Mouse (Mus musculus): Measurements from ENCODE around the gene Vamp2. TPM values are rescaled to one million over a fixed set of nuclear protein-coding genes. Genes with fewer than 3 reads are reported as not detected.

Gene Vamp2
- total RNA-seq, 1 experiment from 2014 or later = 22.5 TPM

DNA sequence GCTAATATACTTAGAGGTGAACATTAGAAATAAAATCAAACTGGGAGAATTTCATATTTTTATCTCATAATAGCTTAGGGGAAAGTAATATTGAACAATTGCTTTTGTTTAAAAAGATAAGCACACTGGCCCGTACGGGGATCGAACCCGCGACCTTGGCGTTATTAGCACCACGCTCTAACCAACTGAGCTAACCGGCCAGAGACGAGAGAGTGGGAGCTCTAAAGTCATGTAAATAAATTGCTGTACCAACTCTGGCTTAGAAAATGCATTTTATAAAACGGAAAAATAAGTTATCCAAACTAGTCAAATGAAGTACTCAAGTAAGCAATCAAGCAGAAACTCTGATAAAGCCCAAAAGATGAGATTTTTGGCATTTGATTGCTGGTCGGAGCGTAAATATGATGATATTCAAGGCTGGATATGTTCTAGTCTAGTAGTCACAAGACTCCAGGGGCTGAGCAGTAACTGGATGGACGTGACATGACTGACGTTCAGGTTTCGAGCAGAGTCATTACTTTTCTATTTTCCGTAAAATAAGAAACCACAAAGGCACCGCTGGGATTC is 26.0 kb upstream of the Vamp2 start:
- ATAC-seq (replicated peaks in 1 of 2; ENCODE audit: insufficient read depth in 1 of 2, low FRiP score in 2 of 2, low TSS enrichment in 1 of 2, low read depth in 1 of 2, poor library complexity in 2 of 2, severe bottlenecking in 2 of 2) = peak in 1 of 2 experiments; percentile 2; a peak in 2 of 4 replicates

DNA sequence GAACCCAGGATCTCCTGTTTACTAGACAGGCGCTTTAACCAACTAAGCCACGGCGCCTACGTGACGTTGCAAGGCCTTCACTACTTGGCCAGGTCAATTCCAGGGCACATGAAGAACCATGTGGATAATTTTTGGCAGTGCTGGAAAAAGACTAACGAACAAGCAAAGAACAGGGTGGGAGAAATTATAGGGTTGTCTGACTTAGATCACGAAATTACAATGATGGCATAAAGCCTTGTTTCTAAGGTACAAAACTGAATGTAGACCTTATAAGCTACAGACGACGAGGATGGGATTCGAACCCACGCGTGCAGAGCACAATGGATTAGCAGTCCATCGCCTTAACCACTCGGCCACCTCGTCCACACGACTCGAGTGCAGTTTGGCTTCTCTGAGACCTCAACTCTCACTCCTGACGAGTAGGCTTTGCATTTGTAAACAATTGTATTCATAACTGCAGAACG is 25.5 kb upstream of the Vamp2 start:
- peak; percentile 8 to 17; a peak in 3 of 4 replicates for ATAC-seq (replicated peaks in 1 of 2; ENCODE audit: insufficient read depth in 1 of 2, low FRiP score in 2 of 2, low TSS enrichment in 1 of 2, low read depth in 1 of 2, poor library complexity in 2 of 2, severe bottlenecking in 2 of 2)

DNA sequence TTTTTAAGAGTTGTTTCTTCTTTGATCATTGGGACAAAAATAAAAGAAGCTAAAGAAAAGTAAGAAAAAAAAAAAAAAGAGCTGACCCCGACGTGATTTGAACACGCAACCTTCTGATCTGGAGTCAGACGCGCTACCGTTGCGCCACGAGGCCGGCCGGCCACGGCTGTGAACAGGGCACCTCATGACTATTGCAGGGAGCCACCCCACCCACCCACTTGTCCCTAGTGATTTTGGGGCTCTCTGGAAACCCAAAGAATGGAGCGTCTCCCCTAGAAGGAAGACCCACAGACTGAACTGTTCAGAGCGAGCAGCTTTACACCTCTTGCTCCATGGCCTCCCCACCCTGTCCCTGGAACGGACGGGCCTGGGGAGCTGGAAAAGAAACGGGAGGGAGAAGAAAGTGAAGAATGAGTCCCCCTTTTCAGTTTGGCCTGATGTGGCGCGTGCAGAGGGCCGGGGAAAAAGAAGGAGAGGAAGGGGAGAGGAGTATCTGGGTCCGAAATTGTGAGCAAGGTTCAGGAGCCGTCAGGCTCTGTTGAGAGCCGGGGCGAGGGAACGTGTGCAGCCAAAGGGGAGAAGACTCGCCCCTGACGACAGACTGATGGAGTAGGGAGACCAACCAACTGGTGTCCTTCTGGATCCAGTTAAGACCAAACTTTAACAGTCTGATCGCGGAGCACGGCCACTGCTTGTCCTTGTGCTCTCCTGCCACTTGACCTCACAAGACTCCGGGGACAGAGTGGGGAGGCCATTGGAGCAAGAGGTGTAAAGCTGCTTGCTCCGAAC is 24.7 kb upstream of the Vamp2 start:
- ATAC-seq (replicated peaks in 1 of 2; ENCODE audit: insufficient read depth in 1 of 2, low FRiP score in 2 of 2, low TSS enrichment in 1 of 2, low read depth in 1 of 2, poor library complexity in 2 of 2, severe bottlenecking in 2 of 2) = no peak

DNA sequence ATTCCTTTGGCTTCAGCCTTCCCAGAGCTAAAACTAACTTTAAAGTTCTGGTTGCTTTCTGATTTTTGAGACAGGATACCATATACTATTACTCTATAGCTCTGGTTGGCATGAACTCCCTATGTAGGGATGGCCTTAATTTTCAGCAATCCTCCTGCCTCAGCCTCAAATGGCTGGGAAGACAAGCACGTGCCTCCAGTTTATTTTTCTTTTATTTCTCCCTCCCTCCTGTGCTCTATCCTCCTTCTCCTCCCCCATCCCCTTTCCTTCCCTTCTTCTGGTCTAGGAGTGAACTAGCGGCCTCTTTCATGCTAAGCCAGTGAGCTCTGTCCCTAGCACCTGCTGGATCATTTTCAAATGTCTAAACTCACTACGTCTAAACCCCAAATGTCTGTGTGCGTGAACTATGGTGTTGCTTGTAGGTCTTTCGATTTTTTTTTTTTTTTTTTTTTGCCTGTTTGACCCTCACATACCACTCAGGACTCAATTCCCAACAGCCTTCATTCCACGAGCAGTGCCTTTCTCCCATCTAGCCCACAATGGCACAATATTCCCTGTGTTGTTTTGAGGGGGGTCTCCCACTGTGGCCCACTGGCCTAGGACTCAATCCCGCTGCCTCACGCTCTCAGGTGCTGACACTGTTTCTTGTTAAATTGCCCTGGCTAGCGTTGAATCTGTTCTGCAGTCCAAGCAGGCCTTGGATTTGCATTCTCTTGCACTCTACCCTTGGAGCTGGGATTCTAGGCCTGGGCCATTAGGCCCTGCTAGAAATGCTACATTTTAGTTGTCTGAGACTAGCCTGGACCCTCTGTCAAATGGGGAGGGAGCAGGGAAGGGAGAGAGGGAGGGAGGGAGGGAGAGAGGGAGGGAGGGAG is 23.8 kb upstream of the Vamp2 start:
- no peak for ATAC-seq (replicated peaks in 1 of 2; ENCODE audit: insufficient read depth in 1 of 2, low FRiP score in 2 of 2, low TSS enrichment in 1 of 2, low read depth in 1 of 2, poor library complexity in 2 of 2, severe bottlenecking in 2 of 2)

DNA sequence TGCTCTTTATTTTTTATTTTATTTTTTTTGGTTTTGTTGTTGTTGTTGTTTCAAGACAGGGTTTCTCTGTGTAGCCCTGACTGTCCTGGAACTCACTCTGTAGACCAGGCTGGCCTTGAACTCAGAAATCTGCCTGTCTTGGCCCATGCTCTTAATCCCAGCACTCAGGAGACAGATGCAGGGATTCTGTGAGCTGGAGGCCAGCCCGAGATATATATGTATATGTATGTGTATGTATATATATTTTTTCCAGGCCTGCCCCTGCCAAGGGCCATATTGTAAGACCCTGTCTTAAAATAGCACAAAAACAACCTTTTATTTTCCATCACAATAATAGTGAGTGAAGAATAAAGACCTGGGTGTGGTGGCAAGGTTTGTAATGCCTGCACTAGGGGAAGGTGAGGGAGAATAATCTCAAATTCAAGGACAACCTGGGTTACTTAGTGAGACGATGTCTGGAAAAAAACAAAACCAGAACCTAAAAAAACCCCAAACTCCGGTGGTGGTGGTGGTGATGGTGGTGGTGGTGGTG is 22.8 kb upstream of the Vamp2 start:
- no peak for ATAC-seq (replicated peaks in 1 of 2; ENCODE audit: insufficient read depth in 1 of 2, low FRiP score in 2 of 2, low TSS enrichment in 1 of 2, low read depth in 1 of 2, poor library complexity in 2 of 2, severe bottlenecking in 2 of 2)

DNA sequence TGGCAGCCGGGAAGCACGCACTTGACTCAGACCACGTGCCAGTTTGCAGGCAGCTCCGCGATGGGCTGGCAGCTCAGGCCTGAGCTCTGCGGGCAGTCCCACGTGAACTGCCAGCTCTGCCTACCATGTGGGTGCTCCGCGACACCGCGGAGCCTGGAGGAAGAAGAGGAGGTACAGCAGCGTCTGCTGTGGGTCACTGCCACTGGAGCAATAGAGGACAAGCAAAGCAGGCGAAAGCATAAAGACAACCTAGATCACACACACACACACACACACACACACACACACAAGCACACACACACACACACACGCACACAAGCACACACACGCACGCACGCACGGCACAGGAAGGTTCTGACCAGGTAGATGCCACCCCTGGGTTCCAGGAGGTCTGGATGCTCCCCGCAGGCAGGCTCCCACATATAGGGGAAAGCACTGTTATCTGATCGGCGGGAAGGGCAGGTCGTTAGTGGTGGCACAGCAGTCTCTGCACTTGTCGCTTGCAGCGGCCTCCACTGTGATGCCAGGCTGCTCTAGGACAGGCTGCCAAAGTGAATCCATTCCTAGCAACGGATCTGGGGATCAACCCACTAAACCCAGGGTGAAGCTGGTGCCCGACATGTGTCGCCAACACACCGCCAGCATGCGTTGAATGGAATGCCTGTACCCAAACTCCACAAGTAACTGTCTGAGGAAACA is 22.0 kb upstream of the Vamp2 start:
- peak; percentile 33; a peak in 1 of 4 replicates for ATAC-seq (replicated peaks in 1 of 2; ENCODE audit: insufficient read depth in 1 of 2, low FRiP score in 2 of 2, low TSS enrichment in 1 of 2, low read depth in 1 of 2, poor library complexity in 2 of 2, severe bottlenecking in 2 of 2)

DNA sequence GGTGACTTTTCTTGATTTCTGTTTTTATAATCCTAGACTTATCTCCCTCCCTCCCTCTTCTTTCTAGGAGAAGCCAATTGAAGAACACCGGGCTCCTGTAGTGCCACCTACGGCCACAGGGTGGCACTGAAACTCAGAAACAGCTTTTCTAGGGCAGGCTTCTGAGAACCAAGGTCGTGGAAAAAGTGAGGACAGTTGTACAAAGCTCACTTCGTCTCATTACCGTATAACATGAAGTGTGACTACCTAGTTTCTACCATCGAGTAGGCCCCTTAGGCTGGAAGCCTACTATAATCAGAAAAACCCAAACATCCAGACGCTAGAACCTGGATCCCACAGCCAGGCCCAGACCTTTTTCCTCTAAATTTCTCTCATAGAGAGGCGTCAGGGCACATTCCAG is 21.3 kb upstream of the Vamp2 start:
- peak; percentile 12 to 33; a peak in 1 of 4 replicates for ATAC-seq (replicated peaks in 1 of 2; ENCODE audit: insufficient read depth in 1 of 2, low FRiP score in 2 of 2, low TSS enrichment in 1 of 2, low read depth in 1 of 2, poor library complexity in 2 of 2, severe bottlenecking in 2 of 2)

DNA sequence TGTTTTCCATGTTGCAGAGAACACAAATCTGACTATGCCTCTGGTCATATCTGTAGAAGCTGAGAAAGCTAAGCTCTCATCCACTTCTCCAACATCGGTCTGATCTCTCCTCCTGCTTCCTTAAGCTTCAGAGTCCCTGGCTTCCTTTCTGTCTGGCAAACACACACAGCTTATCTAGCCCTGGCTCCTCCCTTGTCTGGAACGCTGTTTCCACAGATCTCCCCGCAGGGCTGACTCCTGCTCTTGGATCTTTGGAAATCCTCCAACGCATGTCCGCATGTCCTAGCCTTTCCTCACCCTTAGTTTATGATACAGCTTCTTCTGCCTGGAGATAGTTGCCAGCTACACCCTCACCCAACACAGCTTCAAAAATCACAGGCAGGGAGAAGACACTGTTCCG is 20.7 kb upstream of the Vamp2 start:
- ATAC-seq (replicated peaks in 1 of 2; ENCODE audit: insufficient read depth in 1 of 2, low FRiP score in 2 of 2, low TSS enrichment in 1 of 2, low read depth in 1 of 2, poor library complexity in 2 of 2, severe bottlenecking in 2 of 2) = no peak

DNA sequence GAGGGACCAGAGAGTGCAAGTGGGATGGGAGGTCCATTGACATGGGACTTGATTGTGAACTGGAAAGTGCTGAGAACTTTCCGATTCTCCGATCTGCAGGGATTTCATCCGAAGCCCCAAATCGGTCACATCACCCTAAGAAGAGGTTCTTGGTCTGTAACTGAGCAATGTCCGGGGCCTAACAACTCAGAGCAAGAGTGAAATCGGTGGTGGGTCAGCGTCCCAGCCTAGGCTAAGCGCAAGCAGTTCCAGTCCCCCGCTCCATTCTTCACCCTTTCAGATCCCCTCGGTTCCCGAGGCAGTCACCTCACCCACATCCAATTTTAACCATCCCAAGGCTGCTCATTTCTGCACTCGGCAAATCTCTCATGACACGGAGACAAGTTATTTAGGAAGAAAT is 18.2 kb upstream of the Vamp2 start:
- no peak for ATAC-seq (replicated peaks in 1 of 2; ENCODE audit: insufficient read depth in 1 of 2, low FRiP score in 2 of 2, low TSS enrichment in 1 of 2, low read depth in 1 of 2, poor library complexity in 2 of 2, severe bottlenecking in 2 of 2)

DNA sequence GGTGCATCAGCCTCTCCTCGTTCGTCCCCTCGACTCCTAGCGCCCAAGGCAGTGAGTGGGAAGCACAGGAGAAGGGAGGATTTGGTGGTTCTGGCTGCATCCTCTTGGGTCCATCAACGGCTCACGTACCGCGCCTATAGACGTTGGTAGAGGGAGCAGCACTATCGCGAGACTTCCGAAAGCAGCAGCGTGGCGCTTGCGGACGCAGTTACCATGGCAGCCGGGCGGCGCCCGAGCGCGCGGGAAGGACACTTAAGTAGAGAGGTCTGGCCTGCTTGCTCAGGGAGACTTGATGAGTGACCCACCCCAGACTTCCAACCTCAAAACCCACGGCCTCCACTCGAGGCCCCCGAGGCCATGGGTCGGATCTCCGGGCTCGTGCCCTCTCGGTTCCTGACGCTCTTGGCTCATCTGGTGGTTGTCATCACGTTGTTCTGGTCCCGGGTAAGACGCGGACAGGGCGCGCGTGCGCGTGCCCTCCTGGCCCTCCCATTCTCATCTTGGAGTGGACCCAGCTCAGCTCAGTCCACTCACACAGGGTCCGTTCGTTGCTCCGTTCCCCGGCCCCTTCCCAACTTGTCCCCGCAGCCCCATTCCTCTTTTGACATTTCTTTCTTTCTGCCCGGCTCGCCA is 17.6 kb upstream of the Vamp2 start, which contains the start of gene Tmem107:
Gene Tmem107, plus strand, starts transcription at position 217 of the 633 bp plus-strand sequence.
- peak; percentile 61 to 67 for ATAC-seq (replicated peaks in 1 of 2; ENCODE audit: insufficient read depth in 1 of 2, low FRiP score in 2 of 2, low TSS enrichment in 1 of 2, low read depth in 1 of 2, poor library complexity in 2 of 2, severe bottlenecking in 2 of 2)

DNA sequence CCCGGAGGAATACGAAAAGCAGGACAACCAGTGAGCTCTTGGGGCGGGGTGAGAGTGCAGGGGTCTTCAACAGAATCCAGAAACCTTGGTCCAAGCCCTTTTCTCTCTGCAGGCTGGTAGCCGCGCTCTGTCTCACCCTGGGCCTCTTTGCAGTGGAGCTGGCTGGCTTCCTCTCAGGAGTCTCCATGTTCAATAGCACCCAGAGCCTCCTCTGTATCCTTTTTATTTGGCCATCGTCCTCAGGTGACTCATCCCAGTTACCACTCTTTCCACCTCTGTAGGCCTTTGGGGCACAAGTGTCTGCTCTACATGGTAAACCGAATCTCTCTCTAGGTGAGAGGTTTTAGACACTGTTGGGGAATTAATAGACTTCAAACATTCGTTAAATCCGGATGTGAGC is 17.0 kb upstream of the Vamp2 start:
- no peak for ATAC-seq (replicated peaks in 1 of 2; ENCODE audit: insufficient read depth in 1 of 2, low FRiP score in 2 of 2, low TSS enrichment in 1 of 2, low read depth in 1 of 2, poor library complexity in 2 of 2, severe bottlenecking in 2 of 2)

DNA sequence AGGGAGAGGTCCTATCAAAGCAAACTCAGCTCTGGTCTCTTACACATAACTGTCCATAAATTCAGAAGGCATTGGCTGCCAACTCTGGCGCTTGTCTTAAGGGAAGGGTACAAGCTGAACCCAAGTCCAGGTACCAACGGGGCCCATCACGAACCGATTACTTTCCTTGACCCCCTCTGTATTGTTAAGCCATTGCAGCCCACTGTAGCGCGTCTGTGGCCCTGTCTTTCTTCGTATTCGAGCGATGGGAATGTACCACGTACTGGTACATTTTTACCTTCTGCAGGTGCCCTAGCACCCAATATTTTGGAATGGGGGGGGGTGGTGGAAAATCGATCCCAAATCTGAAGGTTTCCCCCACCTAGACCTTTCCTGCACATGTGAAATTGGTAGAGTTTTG is 16.1 kb upstream of the Vamp2 start:
- no peak for ATAC-seq (replicated peaks in 1 of 2; ENCODE audit: insufficient read depth in 1 of 2, low FRiP score in 2 of 2, low TSS enrichment in 1 of 2, low read depth in 1 of 2, poor library complexity in 2 of 2, severe bottlenecking in 2 of 2)

DNA sequence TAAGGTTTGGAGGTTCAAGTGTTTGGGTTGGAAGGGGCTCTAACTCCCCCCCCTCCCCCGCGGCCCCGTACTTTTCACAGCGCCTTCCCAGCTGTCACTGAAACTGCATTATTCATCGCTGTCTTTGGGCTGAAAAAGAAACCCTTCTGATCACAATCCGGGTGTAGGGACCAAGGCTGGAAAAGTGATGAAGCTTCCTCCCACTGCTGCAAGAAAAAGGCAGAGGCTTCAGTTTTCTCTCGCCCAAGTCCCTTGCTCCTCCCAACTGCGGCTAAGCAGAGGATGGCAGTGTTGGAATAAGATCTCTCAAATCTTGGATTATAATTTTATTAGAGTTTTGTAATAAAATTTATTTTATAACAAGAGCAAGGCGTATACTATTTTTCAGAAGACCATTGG is 15.6 kb upstream of the Vamp2 start:
- no peak for ATAC-seq (replicated peaks in 1 of 2; ENCODE audit: insufficient read depth in 1 of 2, low FRiP score in 2 of 2, low TSS enrichment in 1 of 2, low read depth in 1 of 2, poor library complexity in 2 of 2, severe bottlenecking in 2 of 2)

DNA sequence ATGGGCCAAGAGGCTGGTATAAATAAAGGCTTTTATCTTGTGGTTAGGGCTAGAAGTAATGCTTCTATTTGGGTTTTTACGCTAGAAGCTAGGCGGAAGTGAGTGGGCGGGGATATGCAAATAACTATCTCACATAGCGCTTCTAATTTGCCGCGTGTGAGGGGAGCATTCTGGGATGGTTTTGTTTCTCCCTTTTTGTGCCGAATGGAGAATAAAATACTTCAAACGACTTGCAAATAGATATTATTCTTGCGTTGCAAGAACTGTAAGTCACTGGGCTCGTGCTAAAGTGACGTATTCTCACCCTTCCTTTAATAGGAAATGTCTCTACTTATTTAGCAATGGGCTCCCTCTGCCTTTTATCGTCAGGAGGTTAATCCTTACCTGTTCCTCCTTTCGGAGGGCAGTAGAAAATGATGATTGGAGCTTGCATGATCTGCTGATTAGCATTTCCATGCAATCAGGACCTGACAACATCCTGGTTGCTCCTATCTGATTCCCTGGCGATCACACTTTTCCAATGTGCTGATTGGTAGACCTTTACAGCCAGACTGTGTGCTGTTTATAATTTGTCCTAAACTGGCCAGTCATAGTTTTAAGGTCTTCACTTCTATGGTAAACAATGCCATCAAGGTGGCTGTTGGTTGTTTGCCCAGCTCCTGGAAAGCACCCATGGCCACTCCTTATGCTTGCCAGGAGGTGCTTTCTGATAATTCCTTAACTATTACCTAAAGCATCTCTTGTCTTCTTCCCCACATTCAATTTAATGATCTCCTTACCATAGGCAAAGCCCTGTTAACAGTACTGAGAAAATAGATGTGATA is 15.0 kb upstream of the Vamp2 start:
- ATAC-seq (replicated peaks in 1 of 2; ENCODE audit: insufficient read depth in 1 of 2, low FRiP score in 2 of 2, low TSS enrichment in 1 of 2, low read depth in 1 of 2, poor library complexity in 2 of 2, severe bottlenecking in 2 of 2) = peak; percentile 75 to 83

DNA sequence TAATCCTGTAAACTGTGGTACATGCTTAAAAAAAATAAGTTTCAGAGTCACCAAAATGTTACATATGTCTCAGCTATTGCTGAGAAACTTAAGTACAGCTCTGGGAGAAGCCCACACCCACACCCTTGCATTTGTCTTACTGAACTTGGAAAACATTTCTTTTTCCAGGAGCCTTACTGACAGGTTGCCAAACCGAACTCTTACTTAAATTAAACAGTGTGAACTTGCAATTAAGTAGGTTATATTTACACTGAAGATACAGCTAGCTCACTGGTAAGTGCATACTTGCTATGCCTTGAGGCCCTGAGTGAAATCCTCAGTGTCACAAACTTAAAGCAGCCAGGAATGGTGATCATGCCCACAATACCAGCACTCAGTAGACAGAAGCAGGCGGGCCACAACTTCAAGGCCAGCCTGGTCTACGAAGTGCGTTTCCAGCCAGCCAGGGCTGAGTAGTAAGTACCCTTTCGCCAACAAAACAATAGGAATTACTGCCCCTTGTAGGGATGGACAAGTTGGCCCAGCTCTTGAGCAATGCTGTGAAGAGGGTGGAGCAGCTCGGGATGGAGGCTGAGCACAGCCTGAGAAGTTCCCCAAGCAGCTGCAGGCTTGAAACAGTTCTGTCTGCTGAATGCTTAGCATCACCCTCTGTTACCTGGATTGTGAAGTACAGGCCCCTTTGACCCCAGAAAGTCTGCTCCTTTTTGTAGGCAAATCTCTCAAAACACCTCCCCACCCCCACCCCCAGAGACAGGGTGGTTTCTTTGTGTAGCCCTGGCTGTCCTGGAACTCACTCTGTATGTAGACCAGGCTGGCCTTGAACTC is 14.1 kb upstream of the Vamp2 start:
- ATAC-seq (replicated peaks in 1 of 2; ENCODE audit: insufficient read depth in 1 of 2, low FRiP score in 2 of 2, low TSS enrichment in 1 of 2, low read depth in 1 of 2, poor library complexity in 2 of 2, severe bottlenecking in 2 of 2) = peak in 1 of 2 experiments; percentile 14; a peak in 1 of 4 replicates

Measured in hematopoietic stem cell, adult 5-6 weeks (primary cell).